Mouse (Mus musculus) heart, adult 2 months (tissue): Measurements from ENCODE around the gene Nabp2. TPM values are rescaled to one million over a fixed set of nuclear protein-coding genes. Genes with fewer than 3 reads are reported as not detected.

ENCODE experiments used
- DNase-seq, 2 experiments: peaks; one replicate each; pipeline ENCODE4 v3.0.0; 2021
- H3K27ac ChIP-seq: fragments of 200-600 bp; 2 replicates; pipeline ENCODE4 v1.8.1; 2022
- H3K27me3 ChIP-seq: fragments of 200-500 bp; 2 replicates; pipeline ENCODE4 v1.6.1; 2012; ENCODE audit warnings: mild to moderate bottlenecking, low read length, inconsistent platforms, mixed read lengths; ENCODE audit not compliant: control insufficient read depth, insufficient read depth
- H3K36me3 ChIP-seq: fragments of 200-500 bp; 2 replicates; pipeline ENCODE4 v1.6.1; 2012; ENCODE audit warnings: low read length, inconsistent platforms; ENCODE audit not compliant: control insufficient read depth, insufficient read depth
- H3K4me1 ChIP-seq: fragments of 200-500 bp; 2 replicates; pipeline ENCODE4 v1.6.1; 2011; ENCODE audit warnings: low read length; ENCODE audit not compliant: control insufficient read depth, insufficient read depth
- H3K4me3 ChIP-seq: fragments of 200-600 bp; 2 replicates; pipeline ENCODE4 v1.8.1; 2022
- H3K79me2 ChIP-seq: fragments of 200-500 bp; replicated peaks from 2 replicates; pipeline ENCODE4 v1.6.1; 2012; ENCODE audit warnings: mild to moderate bottlenecking, inconsistent platforms, low read length, moderate library complexity, mixed read lengths; ENCODE audit not compliant: control insufficient read depth, insufficient read depth
- H3K9ac ChIP-seq: fragments of 200-500 bp; 2 replicates; pipeline ENCODE4 v1.6.1; 2012; ENCODE audit warnings: low read depth, mild to moderate bottlenecking, control low read depth, inconsistent platforms, low read length, mixed read lengths
- CTCF ChIP-seq: fragments of 200-600 bp; IDR thresholded peaks from 2 replicates; pipeline ENCODE4 v1.8.1; 2022; ENCODE audit warnings: antibody characterized with exemption, mild to moderate bottlenecking, moderate library complexity
- EP300 ChIP-seq: fragments of 200-500 bp; IDR thresholded peaks from 2 replicates; pipeline ENCODE4 v1.6.1; 2011; ENCODE audit warnings: low read depth, low read length, control low read depth; ENCODE audit not compliant: insufficient read depth
- POLR2A ChIP-seq: fragments of 200-500 bp; IDR thresholded peaks from 2 replicates; pipeline ENCODE4 v1.6.1; 2011; ENCODE audit warnings: mild to moderate bottlenecking, low read depth, low read length, control low read depth; ENCODE audit not compliant: insufficient read depth
- WGBS: fragments of 180-500 bp; shearing (Covaris S2); methylation state at CpG from one replicate; pipeline ENCODE4 v1.1.7; 2018; 5-methylcytosine and 5-hydroxymethylcytosine counted together
- intact Hi-C: fragments of 180-260 bp; cut with DNase I; formaldehyde crosslinking; loops from one replicate; pipeline ENCODE4 v1.15.1; 2025
- polyA plus RNA-seq: library from polyadenylated mRNA; depleted of rRNA; stranded (reverse); fragments of >200 nt; gene quantifications from 2 replicates; pipeline ENCODE4 v1.2.3, GENCODE M21; 2012
- total RNA-seq, 2 experiments: library from RNA; stranded (reverse); gene quantifications; 2 replicates each; pipeline ENCODE4 v1.2.3; 2021

The Nabp2 gene
- total and polyA plus RNA-seq, 3 experiments: 25.1 to 48.2 (median 45.2) TPM

DNA sequence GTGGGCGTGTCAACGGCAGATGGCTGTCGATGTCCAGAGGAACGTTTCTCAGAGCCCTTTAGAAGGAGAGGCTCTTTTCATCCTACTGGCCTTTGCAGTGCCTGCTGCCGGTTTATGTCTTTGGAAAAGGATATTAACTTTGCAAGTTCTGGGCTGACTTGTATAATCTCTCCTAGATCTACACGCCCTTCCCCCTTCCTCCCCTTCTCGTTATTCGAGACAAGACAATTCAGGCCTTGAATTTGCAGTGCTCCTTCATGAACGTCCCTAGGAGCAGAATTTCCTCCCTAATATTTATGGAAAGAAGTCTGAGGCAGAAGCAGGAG is 42.1 kb downstream of the Nabp2 start:
- Histone ChIP-seq H3K27me3 (no peaks in the 10 kb centered on the region), H3K27ac (peak overlapping the region; percentile 98), H3K79me2 (no peaks in the 10 kb centered on the region), H3K36me3 (peaks cover 10% of the 10 kb centered on the region), H3K9ac (peak overlapping the region; percentile 80), H3K4me3 (peak overlapping the region; percentile 74), H3K4me1 (peaks cover 9% of the 10 kb centered on the region)
- WGBS: 4% methylated on average over 9 of the region's 9 CpGs
- TF ChIP-seq EP300: no peak
- TF ChIP-seq CTCF: no peak
- TF ChIP-seq POLR2A: no peak; the same call in 1 of the 2 replicates
- no peak for DNase-seq
- intact Hi-C loops: no loop called here

DNA sequence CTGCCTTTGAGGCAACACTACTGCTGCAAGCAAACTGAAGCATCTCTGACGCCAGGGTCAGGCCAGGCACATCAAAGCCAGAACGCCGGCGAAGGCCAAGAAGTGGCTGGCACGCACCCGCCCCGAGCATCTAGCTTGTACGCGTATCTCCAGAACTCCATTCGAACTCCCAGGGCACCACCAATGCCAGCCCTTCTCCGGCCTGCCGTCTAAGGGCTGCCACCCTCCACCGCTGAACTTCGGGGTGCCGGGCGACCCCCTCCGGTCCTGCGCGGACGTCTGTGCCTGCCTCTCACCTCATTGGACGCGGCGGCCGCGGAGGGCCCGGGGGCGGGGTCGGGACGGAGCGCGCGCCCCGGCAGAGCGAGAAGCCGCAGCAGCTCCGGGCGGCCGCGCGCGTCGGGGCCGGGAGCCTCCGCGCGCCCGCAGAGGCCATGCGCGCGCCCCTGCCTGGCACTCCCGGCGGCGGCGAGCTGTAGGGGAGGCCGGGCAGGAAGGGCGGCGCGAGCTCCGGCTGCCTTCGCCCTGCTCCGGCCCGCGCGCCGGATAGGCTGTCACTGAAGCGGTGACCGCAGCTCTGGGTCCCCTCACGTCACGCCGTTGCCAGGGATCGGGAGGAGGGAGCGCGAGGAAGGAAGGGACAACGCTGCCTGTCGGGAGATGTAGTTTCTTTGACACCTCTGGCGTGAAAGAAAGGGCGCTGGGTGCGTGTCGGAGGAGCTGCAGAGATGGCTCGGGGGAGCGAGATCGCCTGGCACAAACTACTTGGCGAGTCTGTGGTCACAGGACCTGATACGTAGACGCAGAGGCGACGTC is 42.7 kb downstream of the Nabp2 start, which contains the start of gene Coq10a:
TSS of gene Coq10a (minus strand) at position 596 of the 816 bp plus-strand sequence.
- Histone ChIP-seq H3K27me3 (no peaks in the 10 kb centered on the region), H3K79me2 (no peaks in the 10 kb centered on the region), H3K4me3 (peak within 1 kb of the TSS; percentile 74), H3K36me3 (peaks cover 10% of the 10 kb centered on the region), H3K4me1 (peaks cover 9% of the 10 kb centered on the region), H3K9ac (peak within 1 kb of the TSS; percentile 80), H3K27ac (peak within 1 kb of the TSS; percentile 98)
- TF ChIP-seq EP300 (peak; percentile 82), POLR2A (peak; percentile 96), CTCF (no peak)
- under 1% methylated on average over 87 of the region's 87 CpGs for WGBS
- peak; percentile 93 to 97 for DNase-seq
- intact Hi-C loops: no loop called here

DNA sequence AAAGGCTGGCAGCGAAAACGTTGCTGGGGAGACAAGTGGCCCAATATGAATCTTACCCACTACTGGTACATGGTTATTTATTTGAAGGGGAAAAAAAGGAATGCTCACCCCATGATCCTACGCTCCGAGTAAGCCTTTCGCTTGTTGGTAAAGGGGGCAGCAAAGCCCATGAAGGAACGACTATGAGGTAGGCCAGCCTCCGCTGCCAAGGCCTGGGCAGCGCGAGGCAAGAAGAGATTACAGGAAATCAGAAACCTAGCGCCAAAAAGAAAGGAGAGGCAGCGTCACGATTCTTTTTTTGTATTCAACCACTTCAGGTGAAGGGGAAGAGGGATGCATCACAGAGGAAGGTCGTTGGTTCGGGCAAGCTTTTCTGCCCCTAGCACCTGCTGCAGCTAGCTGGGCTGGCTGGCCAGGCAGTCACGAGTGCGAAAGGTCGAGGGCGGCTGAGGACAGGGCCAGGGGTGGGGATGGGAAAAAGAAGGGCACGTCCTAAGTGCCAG is 43.3 kb downstream of the Nabp2 start:
- Histone ChIP-seq H3K27ac (peak overlapping the region; percentile 98), H3K4me1 (peaks cover 8% of the 10 kb centered on the region), H3K9ac (peak overlapping the region; percentile 80), H3K79me2 (no peaks in the 10 kb centered on the region), H3K4me3 (peak overlapping the region; percentile 74), H3K27me3 (no peaks in the 10 kb centered on the region), H3K36me3 (peaks cover 17% of the 10 kb centered on the region)
- TF ChIP-seq EP300 (peak; percentile 61; the same call in 1 of the 2 replicates), CTCF (no peak)
- intact Hi-C loops: no loop called here
- WGBS: 12% methylated on average over 19 of the region's 19 CpGs
- DNase-seq: no peak

DNA sequence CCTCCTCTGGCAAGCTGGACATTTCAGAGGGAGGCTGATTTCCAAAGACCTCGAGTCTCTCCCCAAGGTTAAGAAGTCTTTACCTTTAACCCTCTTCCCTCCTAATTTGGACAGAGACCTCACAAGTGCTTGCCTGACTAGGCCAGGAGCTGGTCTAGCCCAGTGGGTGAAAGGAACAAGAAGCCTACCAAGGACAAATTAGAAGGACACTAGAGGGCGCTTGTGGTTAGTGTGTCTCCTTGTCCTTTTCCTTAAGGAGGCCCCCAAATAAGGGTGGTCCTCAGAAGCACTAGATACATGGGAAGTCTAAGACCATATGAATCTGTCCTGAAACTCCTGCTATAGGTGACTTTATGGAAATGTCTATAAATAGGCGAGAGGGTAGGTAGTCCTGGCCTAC is 48.7 kb downstream of the Nabp2 start:
- Histone ChIP-seq H3K27me3 (no peaks in the 10 kb centered on the region), H3K9ac (no peak overlapping the region), H3K79me2 (no peaks in the 10 kb centered on the region), H3K27ac (peak overlapping the region; percentile 68), H3K36me3 (peaks cover 26% of the 10 kb centered on the region), H3K4me3 (no peak overlapping the region), H3K4me1 (0 out of 2 replicates have a peak, but pooled peaks cover 1% of the 10 kb centered on the region)
- TF ChIP-seq POLR2A (0 out of 2 replicates have a peak, but pooled peaks have one; percentile 19), EP300 (no peak), CTCF (peak; percentile 73)
- DNase-seq: peak in 1 of 2 experiments; percentile 39
- intact Hi-C loops: loop anchor here (5.0 kb wide), 1 partner anchor 95 kb away; the partner anchor contains the start of gene Smarcc2
- 40% methylated on average over 3 of the region's 3 CpGs for WGBS

DNA sequence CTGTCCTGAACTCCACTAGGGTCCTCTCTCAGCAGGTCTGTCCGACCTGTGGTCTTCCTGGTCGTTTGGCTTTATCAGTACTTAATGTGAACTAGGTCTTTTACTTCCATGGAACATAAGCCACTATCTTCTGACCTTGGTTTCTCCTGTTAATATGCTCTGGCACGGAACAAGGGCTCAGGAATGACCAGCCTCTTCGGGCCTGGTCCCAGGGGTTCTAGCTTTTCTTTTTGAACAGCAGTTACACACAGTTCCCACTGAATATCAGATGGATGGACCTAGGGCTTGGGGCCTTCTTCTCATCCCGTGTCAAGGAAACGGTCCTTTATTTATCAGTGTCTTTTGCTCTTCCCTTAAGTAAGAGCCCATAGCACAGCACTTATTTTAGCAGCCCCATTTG is 49.5 kb downstream of the Nabp2 start:
- Histone ChIP-seq H3K9ac (no peak overlapping the region), H3K4me1 (0 out of 2 replicates have a peak, but pooled peaks cover 1% of the 10 kb centered on the region), H3K36me3 (peaks cover 21% of the 10 kb centered on the region), H3K27me3 (no peaks in the 10 kb centered on the region), H3K4me3 (no peak overlapping the region), H3K27ac (peak overlapping the region; percentile 68), H3K79me2 (no peaks in the 10 kb centered on the region)
- intact Hi-C loops: loop anchor here (5.0 kb wide), 1 partner anchor 95 kb away; the partner anchor contains the start of gene Smarcc2
- WGBS: 60% methylated on average over 6 of the region's 6 CpGs
- TF ChIP-seq CTCF: no peak
- TF ChIP-seq POLR2A: 0 out of 2 replicates have a peak, but pooled peaks have one; percentile 31
- peak in 1 of 2 experiments; percentile 17 for DNase-seq

DNA sequence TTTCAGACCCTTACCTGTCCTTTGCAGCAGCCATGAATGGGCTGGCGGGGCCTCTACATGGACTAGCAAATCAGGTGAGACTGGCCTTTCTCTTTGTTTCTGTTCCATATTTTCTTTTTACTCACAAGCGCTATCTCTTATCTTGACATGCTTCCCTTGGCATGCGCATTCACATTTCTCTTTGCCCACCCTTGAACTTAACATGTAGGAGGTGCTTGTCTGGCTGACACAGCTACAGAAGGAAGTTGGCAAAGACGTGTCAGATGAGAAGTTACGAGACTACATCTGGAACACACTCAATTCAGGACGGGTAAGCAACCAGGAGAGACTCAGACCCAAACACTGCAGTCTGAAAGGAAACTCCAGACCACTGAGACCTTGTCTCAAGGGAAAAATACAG is 52.1 kb downstream of the Nabp2 start:
- no peaks in the 10 kb centered on the region for H3K79me2 ChIP-seq
- H3K27ac ChIP-seq: no peak overlapping the region
- DNase-seq: no peak
- intact Hi-C loops: no loop called here
- 48% methylated on average over 6 of the region's 6 CpGs for WGBS
- H3K36me3 ChIP-seq: peaks cover 18% of the 10 kb centered on the region
- H3K4me3 ChIP-seq: no peak overlapping the region
- no peak for TF ChIP-seq EP300
- TF ChIP-seq POLR2A: no peak
- TF ChIP-seq CTCF: no peak
- no peaks in the 10 kb centered on the region for H3K27me3 ChIP-seq
- H3K9ac ChIP-seq: no peak overlapping the region
- H3K4me1 ChIP-seq: no peaks in the 10 kb centered on the region
